Mouse (Mus musculus) thymus, adult 2 months (tissue): ENCODE results near the gene BC004004. TPM values are rescaled to one million over a fixed set of nuclear protein-coding genes. Genes with fewer than 3 reads are reported as not detected.
"Not testable (repeated sequence)": the region's sequence is repeated elsewhere in the genome, so short reads cannot be mapped to it uniquely, and the experiment has no call there.

Experiments
- DNase-seq: peaks from one replicate; pipeline ENCODE4 v3.0.0; 2021
- H3K27ac ChIP-seq: fragments of 200-500 bp; 2 replicates; pipeline ENCODE4 v1.5.1; 2012; ENCODE audit warnings: low read length, control low read depth; ENCODE audit not compliant: control insufficient read depth, insufficient read depth
- H3K27me3 ChIP-seq: fragments of 200-500 bp; 2 replicates; pipeline ENCODE4 v1.6.1; 2012; ENCODE audit warnings: mild to moderate bottlenecking, low read length, moderate library complexity, mixed read lengths; ENCODE audit not compliant: control insufficient read depth, insufficient read depth
- H3K36me3 ChIP-seq: fragments of 200-500 bp; 2 replicates; pipeline ENCODE4 v1.6.1; 2012; ENCODE audit warnings: mild to moderate bottlenecking, low read length, moderate library complexity; ENCODE audit not compliant: control insufficient read depth, insufficient read depth
- H3K4me1 ChIP-seq: fragments of 200-500 bp; replicated peaks from 2 replicates; pipeline ENCODE4 v1.6.1; 2012; ENCODE audit warnings: low read length; ENCODE audit not compliant: control insufficient read depth, insufficient read depth
- H3K4me3 ChIP-seq: fragments of 200-500 bp; 2 replicates; pipeline ENCODE4 v1.5.1; 2012; ENCODE audit warnings: mild to moderate bottlenecking, low read length, control low read depth, moderate library complexity; ENCODE audit not compliant: control insufficient read depth, insufficient read depth
- CTCF ChIP-seq: fragments of 200-500 bp; IDR thresholded peaks from 2 replicates; pipeline ENCODE4 v1.5.1; 2012; ENCODE audit warnings: mild to moderate bottlenecking, control low read depth, low read length, moderate library complexity, borderline replicate concordance; ENCODE audit not compliant: control insufficient read depth, poor library complexity, insufficient read depth; ENCODE audit errors: extremely low read depth
- POLR2A ChIP-seq: fragments of 200-500 bp; IDR thresholded peaks from 2 replicates; pipeline ENCODE4 v1.6.1; 2012; ENCODE audit warnings: mild to moderate bottlenecking, low read length, control low read depth, moderate library complexity; ENCODE audit not compliant: control insufficient read depth, poor library complexity, insufficient read depth; ENCODE audit errors: extremely low read depth
- WGBS: fragments of 180-500 bp; shearing (Covaris S2); methylation state at CpG from one replicate; pipeline ENCODE4 v1.1.7; 2018; 5-methylcytosine and 5-hydroxymethylcytosine counted together
- polyA plus RNA-seq: library from polyadenylated mRNA; depleted of rRNA; stranded (reverse); fragments of >200 nt; gene quantifications from 2 replicates; pipeline ENCODE4 v1.2.3, GENCODE M21; 2012

The BC004004 gene
- polyA plus RNA-seq, 1 experiment, result 61.3 TPM

DNA sequence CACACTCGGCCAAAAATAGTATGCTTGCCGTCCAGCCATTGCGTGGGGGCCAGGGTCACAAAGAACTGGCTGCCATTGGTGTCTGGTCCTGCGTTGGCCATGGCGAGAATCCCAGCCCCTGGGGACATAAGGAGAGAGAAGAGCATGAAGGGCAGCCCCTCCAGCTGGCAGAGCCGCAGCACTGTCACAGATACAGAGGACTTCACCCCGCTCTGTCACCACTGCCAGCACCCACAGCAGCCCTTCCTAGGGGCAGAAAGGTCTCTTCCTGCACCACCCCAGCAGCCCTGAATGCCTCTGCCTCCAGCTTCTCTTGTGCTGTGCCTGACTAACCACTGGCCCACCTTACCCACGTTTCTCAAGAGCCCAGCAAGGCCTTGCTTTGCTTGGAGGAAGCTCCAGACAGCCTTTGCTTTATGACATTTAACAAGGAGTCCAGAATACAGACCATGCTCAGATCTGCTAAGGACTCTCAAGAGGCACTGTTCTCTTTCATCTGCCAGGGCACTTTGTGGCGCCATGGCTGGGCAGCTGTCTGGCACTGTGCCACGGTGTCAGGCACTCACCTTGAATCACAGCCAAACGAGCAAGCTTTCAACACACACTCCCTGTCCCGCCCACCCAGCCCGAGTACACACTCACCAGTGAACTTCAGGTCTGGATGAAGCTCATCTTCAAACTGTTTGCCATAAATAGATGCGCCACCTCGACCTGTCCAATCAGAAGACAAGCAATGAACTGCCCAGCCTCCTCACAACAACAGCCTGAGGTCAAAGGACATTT is 16.8 kb upstream of the BC004004 start:
- Histone ChIP-seq H3K4me1 (no peaks in the 10 kb centered on the region), H3K36me3 (peaks cover 25% of the 10 kb centered on the region), H3K27ac (no peak overlapping the region), H3K27me3 (no peaks in the 10 kb centered on the region), H3K4me3 (no peak overlapping the region)
- 78% methylated on average over 15 of the region's 15 CpGs for WGBS
- DNase-seq, result no peak
- TF ChIP-seq CTCF, result no peak
- no peak for TF ChIP-seq POLR2A

DNA sequence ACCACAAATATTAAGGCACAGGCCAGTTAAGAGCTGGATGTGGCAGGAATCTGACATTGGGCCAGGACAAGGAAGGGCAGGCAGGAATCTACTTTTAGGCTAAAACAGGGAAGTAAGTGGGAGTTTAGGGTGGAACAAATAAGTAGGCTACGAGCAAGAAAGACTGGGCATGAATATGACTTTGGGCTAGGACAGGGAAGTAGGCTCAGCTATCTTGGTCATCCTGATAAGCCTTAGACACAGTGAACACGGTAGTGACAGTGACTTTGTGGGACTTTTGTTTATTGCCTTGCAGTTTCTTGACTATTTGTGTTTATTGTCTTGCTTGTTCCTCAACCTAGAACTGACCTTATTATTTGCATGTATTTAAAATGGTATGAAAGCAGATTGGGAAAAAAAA is 15.4 kb upstream of the BC004004 start:
- H3K36me3 ChIP-seq, result peaks cover 33% of the 10 kb centered on the region
- no peak overlapping the region for H3K27ac ChIP-seq
- no peak for DNase-seq
- 99% methylated on average over 2 of the region's 2 CpGs for WGBS
- TF ChIP-seq CTCF (no peak), POLR2A (no peak)
- no peaks in the 10 kb centered on the region for H3K27me3 ChIP-seq
- H3K4me3 ChIP-seq, result no peak overlapping the region
- no peaks in the 10 kb centered on the region for H3K4me1 ChIP-seq

DNA sequence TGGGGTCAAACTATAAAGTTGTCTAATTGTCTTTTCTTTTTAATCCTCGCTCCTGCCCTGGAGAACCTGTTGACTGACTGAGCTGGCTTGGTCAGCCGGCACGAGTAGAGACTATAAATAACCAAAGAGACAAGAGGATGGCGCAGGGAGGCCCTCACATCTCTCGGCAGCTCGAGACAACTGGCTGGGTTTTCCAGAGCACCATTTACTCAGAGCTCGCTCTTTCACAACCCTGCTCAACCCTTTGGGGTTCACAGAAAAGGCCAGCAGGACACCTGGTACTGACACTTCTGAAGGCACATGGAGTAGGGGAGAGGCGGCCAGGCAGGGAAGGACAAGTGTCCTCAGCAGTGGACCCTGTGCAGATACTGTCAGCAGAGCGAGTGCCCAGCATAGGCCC is 14.9 kb upstream of the BC004004 start:
- TF ChIP-seq POLR2A (no peak), CTCF (no peak)
- Histone ChIP-seq H3K36me3 (peaks cover 35% of the 10 kb centered on the region), H3K4me3 (no peak overlapping the region), H3K27me3 (no peaks in the 10 kb centered on the region), H3K27ac (no peak overlapping the region), H3K4me1 (no peaks in the 10 kb centered on the region)
- no peak for DNase-seq
- WGBS, result 96% methylated on average over 9 of the region's 9 CpGs

DNA sequence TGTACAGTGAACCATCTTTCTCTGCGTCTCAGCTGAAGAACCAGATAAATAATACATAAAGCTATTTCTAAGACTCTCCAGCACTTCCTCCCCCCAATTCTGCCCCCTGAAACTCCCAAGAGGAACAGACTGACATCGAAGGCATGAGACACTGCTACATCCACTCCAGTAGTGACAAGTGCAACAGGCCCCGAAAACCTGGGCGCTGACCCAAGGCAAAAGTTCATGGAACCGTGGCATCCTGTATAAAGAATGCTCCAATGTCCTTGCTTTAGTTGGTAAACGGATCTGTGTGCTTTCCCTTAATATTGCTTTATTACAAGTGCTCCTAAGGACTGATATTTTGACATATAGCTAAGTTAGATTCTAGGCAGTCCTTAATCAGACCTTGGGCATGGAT is 13.8 kb upstream of the BC004004 start:
- not testable (repeated sequence) for H3K4me3 ChIP-seq, H3K27me3 ChIP-seq, H3K27ac ChIP-seq, DNase-seq, H3K4me1 ChIP-seq
- H3K36me3 ChIP-seq, result peaks cover 32% of the 10 kb centered on the region
- WGBS, result 94% methylated on average over 6 of the region's 6 CpGs

DNA sequence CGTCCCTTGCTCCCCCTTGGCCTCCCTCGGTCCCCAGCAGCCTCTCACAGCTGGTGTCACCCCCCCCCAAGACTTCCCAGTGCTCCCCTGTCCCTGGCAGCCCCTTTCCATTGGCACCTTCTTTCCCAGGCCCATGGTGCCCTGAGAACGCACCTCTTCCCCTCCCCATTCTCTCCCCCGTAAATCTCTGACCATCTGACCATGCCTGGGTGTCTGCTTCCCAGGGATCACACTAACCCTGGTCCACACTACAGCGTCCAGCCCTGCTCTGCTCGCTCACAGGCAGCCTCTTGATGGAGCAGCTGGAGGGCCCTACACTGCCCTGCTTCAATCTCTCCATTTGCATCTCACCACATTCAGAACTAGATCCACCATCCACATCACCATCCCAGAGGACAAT is 12.1 kb upstream of the BC004004 start:
- H3K27me3 ChIP-seq, result no peaks in the 10 kb centered on the region
- peaks cover 24% of the 10 kb centered on the region for H3K36me3 ChIP-seq
- no peak for TF ChIP-seq CTCF
- no peak for TF ChIP-seq POLR2A
- H3K4me1 ChIP-seq, result peaks cover 3% of the 10 kb centered on the region
- no peak overlapping the region for H3K4me3 ChIP-seq
- no peak for DNase-seq
- WGBS, result 98% methylated on average over 6 of the region's 6 CpGs
- H3K27ac ChIP-seq, result no peak overlapping the region

DNA sequence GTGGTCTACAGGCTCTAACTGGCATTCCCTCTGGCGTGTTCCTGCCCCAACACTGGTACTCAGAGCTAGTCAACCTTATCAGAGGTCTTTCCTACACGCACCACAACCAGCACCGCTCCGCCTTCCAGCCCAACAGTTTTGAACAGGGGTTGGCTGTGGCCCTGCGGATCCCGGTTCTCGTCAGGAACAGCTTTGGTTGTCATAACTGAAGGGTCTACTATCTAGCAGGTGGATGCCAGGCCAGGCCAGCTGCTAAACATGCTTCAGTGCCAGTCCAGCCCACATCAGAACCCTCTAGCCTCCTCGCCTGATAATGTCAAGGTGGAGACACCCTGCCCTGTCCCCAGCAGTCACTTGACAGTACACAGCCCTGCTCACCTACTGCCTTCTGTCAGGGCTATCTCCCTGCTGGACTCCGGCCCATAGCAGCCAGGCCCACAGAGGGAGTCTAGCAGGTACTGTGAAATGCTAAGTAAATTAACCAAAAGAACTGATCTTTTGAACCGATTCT is 11.5 kb upstream of the BC004004 start:
- peaks cover 8% of the 10 kb centered on the region for H3K4me1 ChIP-seq
- H3K4me3 ChIP-seq, result no peak overlapping the region
- H3K36me3 ChIP-seq, result peaks cover 21% of the 10 kb centered on the region
- DNase-seq, result no peak
- TF ChIP-seq POLR2A (no peak), CTCF (no peak)
- H3K27ac ChIP-seq, result no peak overlapping the region
- no peaks in the 10 kb centered on the region for H3K27me3 ChIP-seq
- 95% methylated on average over 10 of the region's 10 CpGs for WGBS

DNA sequence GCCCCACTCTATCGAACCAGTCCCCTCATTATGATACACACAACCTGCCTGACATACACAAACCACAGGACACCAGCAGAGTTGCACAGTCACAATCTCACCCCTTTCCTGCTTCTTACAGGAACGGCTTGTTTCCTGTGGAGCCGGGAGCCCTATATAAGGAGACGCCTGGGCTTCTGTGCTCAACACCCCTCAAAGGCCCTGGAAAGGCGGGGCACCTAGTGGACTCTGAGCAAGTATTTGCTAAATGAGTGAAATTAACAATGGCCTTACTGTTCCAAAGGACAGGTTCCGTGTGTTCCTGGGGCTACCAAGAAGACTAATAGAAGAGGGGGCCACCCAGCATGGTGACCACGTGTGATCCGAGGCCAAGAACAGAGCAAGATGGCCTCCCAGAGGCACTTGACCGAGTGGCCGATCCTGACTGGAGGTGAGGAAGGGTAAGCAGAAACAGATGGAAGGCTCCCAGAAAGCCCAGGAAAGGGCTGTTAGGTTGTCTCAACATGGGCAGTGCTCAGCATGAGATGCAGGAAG is 10.5 kb upstream of the BC004004 start:
- no peak for TF ChIP-seq POLR2A
- TF ChIP-seq CTCF, result no peak
- 92% methylated on average over 10 of the region's 10 CpGs for WGBS
- Histone ChIP-seq H3K36me3 (peaks cover 20% of the 10 kb centered on the region), H3K4me1 (peaks cover 14% of the 10 kb centered on the region), H3K4me3 (no peak overlapping the region), H3K27me3 (no peaks in the 10 kb centered on the region), H3K27ac (no peak overlapping the region)
- no peak for DNase-seq
